Mouse (Mus musculus) left cerebral cortex, postnatal 10 days (tissue): Measurements from ENCODE around the gene Odf3. TPM values are rescaled to one million over a fixed set of nuclear protein-coding genes. Genes with fewer than 3 reads are reported as not detected.
A peak's percentile ranks its signal among the peaks of the same experiment; 100 is the strongest.

Experiments
- DNase-seq, 2 experiments: peaks; one replicate each; pipeline ENCODE4 v3.0.0; 2021 to 2022; ENCODE audit warnings: low spot score in 2 of 2, mixed read lengths in 1 of 2; ENCODE audit errors: extremely low spot score in 1 of 2
- intact Hi-C: fragments of 180-260 bp; cut with DNase I; formaldehyde crosslinking; loops from one replicate; pipeline ENCODE4 v1.15.1; 2025
- total RNA-seq, 2 experiments: library from RNA; stranded (reverse); gene quantifications; 2 replicates each; pipeline ENCODE4 v1.2.3; 2021

The Odf3 gene
- total RNA-seq: not detected

DNA sequence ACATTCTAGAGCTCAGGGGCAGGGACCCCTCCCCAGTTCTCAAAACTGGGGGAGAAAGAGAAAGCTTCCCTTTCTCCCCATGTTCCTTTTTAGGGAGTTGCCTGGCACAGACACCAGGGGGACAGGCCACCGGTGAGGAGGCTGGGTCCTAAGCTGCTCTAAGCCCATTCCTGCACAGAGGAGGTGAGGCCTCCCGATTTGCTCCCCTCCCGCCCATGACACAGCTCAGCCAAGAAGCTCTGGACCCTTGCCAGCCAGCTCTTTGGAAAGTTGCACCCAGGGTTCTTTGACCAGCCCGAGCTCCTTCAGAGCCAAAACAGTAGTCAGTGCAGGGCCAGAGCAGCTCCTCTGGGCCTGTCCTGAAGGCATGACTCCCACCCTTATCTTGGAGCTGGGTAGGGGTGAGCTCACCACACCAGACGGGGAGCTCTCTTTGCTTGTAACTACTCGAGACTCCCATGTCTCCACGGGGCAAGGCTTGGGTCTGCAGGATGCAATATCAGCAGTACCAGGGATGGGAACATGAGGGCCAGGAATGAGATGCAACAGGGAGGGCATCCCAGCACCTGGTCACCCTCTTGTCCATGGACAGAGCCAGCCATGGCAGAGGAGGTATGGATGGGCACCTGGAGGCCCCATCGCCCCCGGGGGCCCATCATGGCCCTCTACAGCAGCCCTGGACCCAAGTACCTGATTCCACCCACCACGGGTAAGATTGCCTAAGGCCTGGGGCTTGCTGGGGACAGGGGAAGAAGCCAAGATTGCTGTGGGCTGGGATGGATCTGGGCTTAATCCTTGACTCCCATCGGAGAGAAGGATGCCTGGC lies at the start of gene Odf3:
Odf3 (plus strand) TSS at position 51 of the 826 bp plus-strand sequence.
- peak in 1 of 2 experiments; percentile 62 for DNase-seq
- intact Hi-C loops: no loop called here

DNA sequence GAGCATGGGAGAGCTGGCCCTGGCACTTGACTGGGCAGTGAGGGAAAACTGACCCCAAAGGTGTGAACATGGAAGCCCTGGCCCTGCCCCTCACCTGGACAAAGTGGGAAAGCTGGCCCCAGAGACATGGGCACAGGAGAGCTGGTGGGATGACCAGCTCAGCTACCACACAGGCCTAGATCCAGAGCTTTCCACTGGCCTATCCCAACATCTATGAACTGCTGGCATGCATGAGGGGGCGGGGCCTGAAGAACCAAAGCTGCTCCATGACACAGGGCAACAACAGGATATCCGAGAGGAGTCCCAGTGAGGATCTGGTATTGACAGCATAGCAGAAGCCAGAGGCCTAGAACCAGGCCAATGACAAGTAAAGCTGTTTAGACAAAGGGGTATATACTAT lies 49.4 kb upstream of the Odf3 start:
- DNase-seq: no peak
- intact Hi-C loops: no loop called here

DNA sequence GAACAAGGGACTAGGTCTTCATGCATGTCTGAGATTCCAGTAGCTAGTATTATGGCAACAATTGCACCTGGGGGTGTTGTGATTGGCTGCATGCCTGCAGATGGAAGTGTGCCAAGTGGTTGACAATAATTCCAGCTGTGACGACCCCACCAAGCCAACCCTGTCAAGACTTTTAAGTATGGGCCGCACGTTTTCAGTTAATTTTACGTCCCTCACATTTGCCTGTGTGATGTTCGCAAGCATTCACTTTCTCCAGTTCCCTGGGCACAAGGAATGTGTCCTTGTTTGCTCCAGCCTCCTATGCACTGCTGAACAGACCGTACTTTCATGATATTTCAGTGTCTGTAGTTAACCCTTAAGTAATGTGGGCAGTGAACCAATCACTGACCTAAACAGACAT lies 45.0 kb upstream of the Odf3 start:
- peak in 1 of 2 experiments; percentile 35 for DNase-seq
- intact Hi-C loops: no loop called here

- peak; percentile 24 to 56 for DNase-seq
- intact Hi-C loops: no loop called here
Observed at GRCm38 (mm10) chr7:140805704-140806103, 41.9 kb upstream of the Odf3 start.

DNA sequence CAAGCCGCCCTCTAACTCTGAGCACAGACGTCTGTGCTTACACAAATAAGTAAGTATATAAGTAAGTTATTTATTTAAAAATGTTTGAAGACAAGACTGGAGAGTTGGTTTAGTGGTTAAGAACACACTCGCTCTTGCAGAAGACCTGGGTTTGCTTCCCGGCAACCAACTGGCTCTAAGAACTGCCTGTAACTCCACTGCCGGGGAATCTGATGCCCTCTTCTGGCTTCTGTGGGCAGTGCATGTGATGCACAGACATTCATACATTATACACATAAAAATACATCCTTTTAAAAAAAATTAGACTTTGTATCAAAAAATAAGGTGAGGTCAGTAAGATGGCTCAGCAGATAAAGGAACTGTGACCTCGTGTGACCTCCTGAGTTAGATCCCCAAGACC lies 37.1 kb upstream of the Odf3 start:
- intact Hi-C loops: no loop called here
- no peak for DNase-seq

DNA sequence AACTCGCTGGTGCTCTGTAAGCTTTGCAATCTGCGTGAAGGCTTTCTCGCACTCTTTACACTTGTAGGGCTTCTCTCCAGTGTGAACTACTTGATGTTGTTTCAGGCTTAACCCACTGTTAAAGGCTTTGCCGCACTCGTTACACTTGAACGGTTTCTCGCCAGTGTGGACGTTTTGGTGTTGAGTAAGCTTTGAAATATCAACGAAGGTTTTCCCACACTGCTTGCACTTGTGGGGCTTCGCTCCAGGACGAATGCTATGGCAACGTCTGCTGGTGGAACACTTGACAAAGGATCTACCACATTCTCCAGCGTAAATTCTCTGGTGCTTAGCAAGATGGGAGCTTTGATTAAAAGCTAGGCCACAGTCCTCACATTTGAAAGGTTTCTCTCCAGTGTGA lies 35.9 kb upstream of the Odf3 start:
- intact Hi-C loops: no loop called here
- peak in 1 of 2 experiments; percentile 41 for DNase-seq

GRCm38 (mm10) chr7:140812850-140813249 lies 34.8 kb upstream of the Odf3 start:
- no peak for DNase-seq
- intact Hi-C loops: no loop called here

GRCm38 (mm10) chr7:140820173-140820572 lies 27.4 kb upstream of the Odf3 start:
- DNase-seq: no peak
- intact Hi-C loops: loop anchor here (10.0 kb wide), 2 partner anchors 635 to 665 kb away; partner anchors contain the start of gene Sprn

DNA sequence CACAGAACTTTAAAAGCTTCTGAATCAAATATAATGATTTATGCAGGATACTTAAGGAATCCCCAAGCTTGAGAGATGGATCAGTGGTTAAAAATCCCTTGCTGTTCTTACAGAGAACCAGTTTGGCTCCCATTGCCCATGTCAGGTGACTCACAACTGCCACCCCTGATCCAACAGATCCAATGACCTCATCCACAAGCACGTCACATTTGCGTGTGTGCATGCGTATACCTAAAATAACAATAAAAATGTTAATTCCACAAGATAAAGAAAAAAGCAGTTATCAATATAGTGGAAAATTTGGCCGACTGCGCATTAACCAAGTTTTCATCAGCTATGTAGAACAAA lies 26.3 kb upstream of the Odf3 start:
- intact Hi-C loops: loop anchor here (10.0 kb wide), 2 partner anchors 636 to 666 kb away; partner anchors contain the start of gene Sprn
- DNase-seq: no peak

DNA sequence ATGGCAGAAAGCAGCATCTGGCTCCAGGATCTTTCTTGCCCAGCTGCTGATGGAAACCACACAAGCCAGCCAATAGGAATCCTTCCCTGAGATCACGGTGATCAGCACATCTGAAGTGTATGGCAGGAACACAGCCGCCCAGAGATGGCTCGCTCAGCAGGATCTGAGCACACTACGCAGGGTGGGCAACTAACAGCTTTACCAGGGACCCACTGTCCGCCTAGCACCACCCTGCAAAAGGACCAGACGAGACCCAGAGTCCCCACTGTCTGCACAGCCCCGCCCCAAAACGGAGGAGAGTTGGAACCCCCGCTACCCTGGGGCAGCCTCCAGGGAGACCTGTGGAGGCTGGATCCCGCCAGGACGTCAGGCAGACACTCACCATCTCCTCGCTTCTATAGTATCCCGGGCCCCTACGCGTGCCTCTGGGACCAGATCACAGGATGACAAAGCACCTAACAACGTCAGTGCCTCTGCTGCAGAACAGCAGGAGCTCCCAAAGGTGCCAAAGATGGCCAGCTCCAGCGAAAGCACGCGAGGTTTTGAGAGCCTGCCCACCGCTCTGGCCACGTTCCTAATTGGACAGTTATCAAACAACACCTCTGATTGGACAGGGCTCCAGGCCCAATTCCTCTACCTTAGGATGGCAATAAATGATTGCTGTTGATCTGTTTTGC lies 25.8 kb upstream of the Odf3 start, which contains the start of gene Zfp941:
Zfp941 (minus strand) TSS at position 526 of the 677 bp plus-strand sequence.
- DNase-seq: peak; percentile 52 to 82
- intact Hi-C loops: loop anchor here (10.0 kb wide), 2 partner anchors 637 to 667 kb away; partner anchors contain the start of gene Sprn

GRCm38 (mm10) chr7:140822731-140823130 lies 24.9 kb upstream of the Odf3 start:
- intact Hi-C loops: loop anchor here (10.0 kb wide), 2 partner anchors 638 to 668 kb away; partner anchors contain the start of gene Sprn
- no peak for DNase-seq

GRCm38 (mm10) chr7:140828171-140828881 lies 19.3 kb upstream of the Odf3 start:
- DNase-seq: peak in 1 of 2 experiments; percentile 64
- intact Hi-C loops: loop anchor here (10.0 kb wide), 2 partner anchors 644 to 674 kb away; partner anchors contain the start of gene Sprn

GRCm38 (mm10) chr7:140831447-140831846 lies 16.2 kb upstream of the Odf3 start:
- intact Hi-C loops: no loop called here
- DNase-seq: no peak

GRCm38 (mm10) chr7:140833341-140833740 lies 14.3 kb upstream of the Odf3 start:
- DNase-seq: peak in 1 of 2 experiments; percentile 6
- intact Hi-C loops: no loop called here

- intact Hi-C loops: no loop called here
- DNase-seq: no peak
Observed at GRCm38 (mm10) chr7:140834968-140835757, 12.4 kb upstream of the Odf3 start, which contains the start of gene Urah. TSS of gene Urah (plus strand) at chr7:140835018.

- DNase-seq: no peak
- intact Hi-C loops: no loop called here
Observed at GRCm38 (mm10) chr7:140835758-140836087, 11.9 kb upstream of the Odf3 start.

DNA sequence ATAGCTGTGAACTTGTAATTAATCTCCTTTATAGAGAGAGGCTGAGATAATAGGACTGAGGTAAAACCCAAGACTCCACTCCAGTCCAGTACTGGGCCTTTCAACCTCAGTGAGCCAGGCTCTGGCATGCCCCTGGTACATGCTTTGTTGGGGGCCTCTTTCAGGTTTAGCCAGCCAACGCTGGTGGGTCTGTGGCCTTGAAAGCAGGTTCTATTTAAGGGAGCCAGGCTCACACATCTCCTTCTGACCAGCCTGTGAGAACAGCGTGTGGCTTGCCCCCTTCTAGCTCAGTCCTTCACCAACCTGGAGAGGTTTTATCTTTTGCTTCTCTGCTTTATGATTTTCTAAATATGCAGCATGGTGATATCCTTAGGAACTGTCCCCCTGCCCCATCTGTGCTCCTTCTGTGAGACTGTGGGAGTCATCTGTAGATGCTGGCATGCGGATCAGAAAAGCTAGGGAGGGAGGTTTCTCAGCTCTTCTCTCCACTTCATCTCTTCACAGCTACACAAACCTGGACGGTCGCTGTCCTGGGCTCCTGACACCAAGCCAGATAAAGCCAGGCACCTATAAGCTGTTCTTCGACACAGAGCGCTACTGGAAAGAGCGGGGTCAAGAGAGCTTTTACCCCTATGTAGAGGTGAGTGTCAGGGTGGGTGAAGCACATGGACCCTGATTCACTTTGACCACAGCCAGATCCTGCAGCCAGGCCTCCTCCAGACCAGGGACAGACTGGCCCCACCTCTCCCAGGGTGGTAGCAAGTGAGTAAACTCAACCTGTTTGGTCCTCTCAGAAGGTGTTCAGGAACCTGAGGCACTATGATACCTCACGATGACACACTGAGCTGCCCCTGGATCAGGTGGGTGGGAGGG lies 11.1 kb upstream of the Odf3 start:
- intact Hi-C loops: no loop called here
- DNase-seq: no peak

GRCm38 (mm10) chr7:140839556-140839955 lies 8.0 kb upstream of the Odf3 start:
- DNase-seq: no peak
- intact Hi-C loops: no loop called here
